Mouse (Mus musculus) C2C12 (cell line): ENCODE data around the gene Retreg3. TPM values are rescaled to one million over a fixed set of nuclear protein-coding genes. Genes with fewer than 3 reads are reported as not detected.

Experiments
- H3K27me3 ChIP-seq: one replicate; pipeline ENCODE4 v1.6.1; 2011; ENCODE audit not compliant: control insufficient read depth, insufficient read depth, insufficient read length
- H3K36me3 ChIP-seq: one replicate; pipeline ENCODE4 v1.6.1; 2011; ENCODE audit not compliant: control insufficient read depth, insufficient read depth
- H3K4me3 ChIP-seq: one replicate; pipeline ENCODE4 v1.5.1; 2011; ENCODE audit warnings: mild to moderate bottlenecking, control low read depth; ENCODE audit not compliant: poor library complexity, insufficient read depth, severe bottlenecking
- H3K79me2 ChIP-seq: one replicate; pipeline ENCODE4 v1.6.1; 2011; ENCODE audit not compliant: control insufficient read depth, insufficient read depth
- H3K79me3 ChIP-seq: one replicate; pipeline ENCODE4 v1.6.1; 2011; ENCODE audit warnings: low read depth, control low read depth
- H3ac ChIP-seq: one replicate; pipeline ENCODE3; 2011; ENCODE audit warnings: low read depth; ENCODE audit not compliant: control insufficient read depth, insufficient read length
- CEBPB ChIP-seq: IDR thresholded peaks from one replicate; pipeline ENCODE4 v1.6.1; 2011; ENCODE audit warnings: low read depth, mild to moderate bottlenecking, control low read depth, moderate library complexity
- CTCF ChIP-seq: IDR thresholded peaks from one replicate; pipeline ENCODE4 v1.5.1; 2011; ENCODE audit not compliant: control insufficient read depth, insufficient read depth, insufficient read length
- FOSL1 ChIP-seq: IDR thresholded peaks from one replicate; pipeline ENCODE4 v1.8.0; 2011; ENCODE audit warnings: mild to moderate bottlenecking, low read length; ENCODE audit not compliant: poor library complexity, insufficient read depth, severe bottlenecking
- MAX ChIP-seq: IDR thresholded peaks from one replicate; pipeline ENCODE4 v1.6.1; 2011; ENCODE audit warnings: mild to moderate bottlenecking, control low read depth
- MYOD1 ChIP-seq: IDR thresholded peaks from one replicate; pipeline ENCODE4 v1.6.1; 2011; ENCODE audit warnings: low read depth; ENCODE audit not compliant: control insufficient read depth, insufficient read length
- MYOG ChIP-seq: IDR thresholded peaks from one replicate; pipeline ENCODE4 v1.6.1; 2011; ENCODE audit not compliant: control insufficient read depth, insufficient read length; ENCODE audit errors: extremely low read depth
- USF1 ChIP-seq: IDR thresholded peaks from one replicate; pipeline ENCODE4 v1.6.1; 2011; ENCODE audit warnings: low read depth, mild to moderate bottlenecking, control low read depth, moderate library complexity
- long read RNA-seq, 2 experiments: library from polyadenylated mRNA; unstranded; transcript quantifications; one replicate each; pipeline ENCODE4 v2.0.0; 2019 to 2020
- polyA plus RNA-seq: library from polyadenylated mRNA; unstranded; fragments of >200 nt; fragmentation: generic; extraction: Trizol; gene quantifications from one replicate; pipeline ENCODE4 v1.2.1, GENCODE M21; 2012; ENCODE audit warnings: missing spikeins

Gene Retreg3
- 25.7 TPM for polyA plus RNA-seq
- long read RNA-seq, experiment 1, partial matches to known transcripts = 0 of 3 reads
- long read RNA-seq, experiment 1, other reads (novel, unspliced or antisense) = 1 of 3 reads
- long read RNA-seq, experiment 2, transcript Retreg3-201 (9 exons, 3,165 nt) = major isoform, 31 of 42 reads
- long read RNA-seq, experiment 2, partial matches to known transcripts = 0 of 42 reads
- long read RNA-seq, experiment 2, other reads (novel, unspliced or antisense) = 9 of 42 reads

GRCm38 (mm10) chr11:101119761-101120544 lies at the start of gene Retreg3, which contains the start of gene Tubg1:
Gene Retreg3 (minus strand): TSS chr11:101119893.
Gene Tubg1 (plus strand): TSS chr11:101119938.
- peaks cover 73% of the 10 kb centered on the region for H3K79me2 ChIP-seq
- peaks cover 47% of the 10 kb centered on the region for H3K36me3 ChIP-seq
- no peaks in the 10 kb centered on the region for H3K27me3 ChIP-seq
- H3K79me3 ChIP-seq = peaks cover 56% of the 10 kb centered on the region
- H3K4me3 ChIP-seq = peak within 1 kb of the TSS; percentile 85
- H3ac ChIP-seq = peak within 1 kb of the TSS; percentile 95
- TF ChIP-seq MAX = peak; percentile 87
- no peak for TF ChIP-seq CTCF

GRCm38 (mm10) chr11:101168301-101168980 lies 48.7 kb upstream of the Retreg3 start:
- peaks cover 40% of the 10 kb centered on the region for H3K36me3 ChIP-seq
- H3K79me2 ChIP-seq = peaks cover 32% of the 10 kb centered on the region
- peaks cover 19% of the 10 kb centered on the region for H3K79me3 ChIP-seq
- H3K27me3 ChIP-seq = no peaks in the 10 kb centered on the region
- H3K4me3 ChIP-seq = peak overlapping the region; percentile 64
- TF ChIP-seq MYOD1 (no peak), CEBPB (peak; percentile 88)
- H3ac ChIP-seq = no peak overlapping the region

GRCm38 (mm10) chr11:101167963-101168300 lies 48.2 kb upstream of the Retreg3 start:
- no peak overlapping the region for H3ac ChIP-seq
- no peaks in the 10 kb centered on the region for H3K27me3 ChIP-seq
- peaks cover 32% of the 10 kb centered on the region for H3K79me2 ChIP-seq
- TF ChIP-seq CEBPB (no peak), MYOG (no peak), FOSL1 (no peak), CTCF (no peak), USF1 (no peak), MYOD1 (no peak), MAX (no peak)
- H3K4me3 ChIP-seq = no peak overlapping the region
- peaks cover 44% of the 10 kb centered on the region for H3K36me3 ChIP-seq
- H3K79me3 ChIP-seq = peaks cover 19% of the 10 kb centered on the region

GRCm38 (mm10) chr11:101167211-101167962 lies 47.7 kb upstream of the Retreg3 start:
- peaks cover 32% of the 10 kb centered on the region for H3K79me2 ChIP-seq
- no peaks in the 10 kb centered on the region for H3K27me3 ChIP-seq
- TF ChIP-seq USF1 (no peak), MYOG (no peak), MAX (no peak), FOSL1 (no peak), CTCF (no peak), MYOD1 (no peak), CEBPB (no peak)
- H3K79me3 ChIP-seq = peaks cover 19% of the 10 kb centered on the region
- H3ac ChIP-seq = no peak overlapping the region
- H3K4me3 ChIP-seq = no peak overlapping the region
- peaks cover 47% of the 10 kb centered on the region for H3K36me3 ChIP-seq

GRCm38 (mm10) chr11:101166357-101166756 lies 46.7 kb upstream of the Retreg3 start:
- Histone ChIP-seq H3ac (no peak overlapping the region), H3K36me3 (peaks cover 52% of the 10 kb centered on the region), H3K79me2 (peaks cover 32% of the 10 kb centered on the region), H3K27me3 (no peaks in the 10 kb centered on the region), H3K79me3 (peaks cover 19% of the 10 kb centered on the region), H3K4me3 (no peak overlapping the region)
- TF ChIP-seq CEBPB = no peak
- TF ChIP-seq CTCF = no peak
- no peak for TF ChIP-seq MYOG
- no peak for TF ChIP-seq MAX
- no peak for TF ChIP-seq MYOD1
- TF ChIP-seq USF1 = no peak
- TF ChIP-seq FOSL1 = no peak
